Mouse (Mus musculus): ENCODE measurements around the gene Hyal1. TPM values are rescaled to one million over a fixed set of nuclear protein-coding genes. Genes with fewer than 3 reads are reported as not detected.
"Not testable (repeated sequence)": the region's sequence is repeated elsewhere in the genome, so short reads cannot be mapped to it uniquely, and the experiment has no call there.

The Hyal1 gene
- polyA plus RNA-seq, 1 experiment: 5.6 TPM

GRCm38 (mm10) chr9:107551117-107551889 is 25.4 kb upstream of the Hyal1 start, which contains the start of gene Rassf1:
TSS of gene Rassf1 (plus strand) at chr9:107551555.
- DNase-seq (ENCODE audit: low read depth): peak; percentile 44
- TF ChIP-seq CTCF (IDR thresholded peaks at IDR 0.05; ENCODE audit: borderline replicate concordance, extremely low read depth, insufficient read depth, insufficient read length) (no peak), POLR2A (IDR thresholded peaks at IDR 0.05; ENCODE audit: borderline replicate concordance, extremely low read depth, insufficient read depth, insufficient read length, poor library complexity, severe bottlenecking) (0 out of 2 replicates have a peak, but pooled peaks have one; percentile 16)

DNA sequence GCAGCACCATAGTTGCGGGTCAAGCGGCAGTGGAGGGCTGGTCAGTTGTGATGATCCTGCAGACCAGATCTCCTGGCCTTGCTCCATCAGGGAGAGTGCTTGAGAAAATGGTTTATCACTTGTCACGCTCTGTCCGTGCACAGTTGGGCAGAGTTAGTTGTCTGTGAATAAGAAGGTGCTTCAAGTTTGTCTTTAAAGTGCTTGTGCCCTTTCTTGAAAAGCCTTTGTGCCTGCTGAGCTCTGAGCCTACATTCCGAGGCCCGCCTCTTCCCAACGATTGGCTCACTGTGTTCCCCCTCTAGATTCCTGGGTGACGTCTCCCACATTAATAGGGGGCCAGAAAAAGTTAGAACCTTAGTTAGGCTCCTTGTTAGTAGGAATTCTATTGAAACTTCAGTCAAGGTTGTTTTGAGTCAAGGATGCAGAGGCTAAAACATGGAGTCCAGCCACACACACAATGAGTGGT is 24.8 kb upstream of the Hyal1 start:
- TF ChIP-seq POLR2A (IDR thresholded peaks at IDR 0.05; ENCODE audit: borderline replicate concordance, extremely low read depth, insufficient read depth, insufficient read length, poor library complexity, severe bottlenecking) (no peak), CTCF (IDR thresholded peaks at IDR 0.05; ENCODE audit: borderline replicate concordance, extremely low read depth, insufficient read depth, insufficient read length) (no peak)
- no peak for DNase-seq (ENCODE audit: low read depth)

GRCm38 (mm10) chr9:107552690-107553393 is 23.9 kb upstream of the Hyal1 start:
- TF ChIP-seq POLR2A (IDR thresholded peaks at IDR 0.05; ENCODE audit: borderline replicate concordance, extremely low read depth, insufficient read depth, insufficient read length, poor library complexity, severe bottlenecking) (no peak), CTCF (IDR thresholded peaks at IDR 0.05; ENCODE audit: borderline replicate concordance, extremely low read depth, insufficient read depth, insufficient read length) (no peak)
- DNase-seq (ENCODE audit: low read depth): no peak

GRCm38 (mm10) chr9:107553541-107554318 is 23.0 kb upstream of the Hyal1 start:
- TF ChIP-seq POLR2A (IDR thresholded peaks at IDR 0.05; ENCODE audit: borderline replicate concordance, extremely low read depth, insufficient read depth, insufficient read length, poor library complexity, severe bottlenecking) (no peak), CTCF (IDR thresholded peaks at IDR 0.05; ENCODE audit: borderline replicate concordance, extremely low read depth, insufficient read depth, insufficient read length) (no peak)
- DNase-seq (ENCODE audit: low read depth): no peak

- peak; percentile 99 for DNase-seq (ENCODE audit: low read depth)
- no peak for TF ChIP-seq CTCF (IDR thresholded peaks at IDR 0.05; ENCODE audit: borderline replicate concordance, extremely low read depth, insufficient read depth, insufficient read length)
- TF ChIP-seq POLR2A (IDR thresholded peaks at IDR 0.05; ENCODE audit: borderline replicate concordance, extremely low read depth, insufficient read depth, insufficient read length, poor library complexity, severe bottlenecking): peak; percentile 71; the same call in 1 of the 2 replicates
Measured at GRCm38 (mm10) chr9:107554319-107554825, 22.4 kb upstream of the Hyal1 start.

- DNase-seq (ENCODE audit: low read depth): peak; percentile 56
- TF ChIP-seq CTCF (IDR thresholded peaks at IDR 0.05; ENCODE audit: borderline replicate concordance, extremely low read depth, insufficient read depth, insufficient read length) (no peak), POLR2A (IDR thresholded peaks at IDR 0.05; ENCODE audit: borderline replicate concordance, extremely low read depth, insufficient read depth, insufficient read length, poor library complexity, severe bottlenecking) (no peak)
Measured at GRCm38 (mm10) chr9:107555031-107555457, 21.7 kb upstream of the Hyal1 start.

DNA sequence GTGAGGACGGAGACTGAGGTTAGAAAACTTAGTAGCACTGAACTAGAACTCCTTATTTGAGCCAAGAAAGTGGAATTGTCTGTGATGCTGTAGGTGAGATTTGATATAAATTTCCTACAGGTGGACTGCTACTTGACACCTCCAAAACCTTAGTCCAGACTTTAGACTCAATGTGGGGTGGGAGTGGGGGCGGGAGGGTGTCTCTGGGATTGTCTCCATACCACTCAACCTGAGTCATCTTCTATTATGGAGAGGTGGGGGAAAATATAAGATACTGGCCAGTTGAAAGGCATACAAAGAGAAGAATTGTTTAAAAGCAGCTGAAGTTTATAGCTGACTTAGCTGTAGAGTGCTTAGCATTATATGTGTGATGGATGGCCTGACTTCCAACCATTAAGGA is 21.0 kb upstream of the Hyal1 start:
- DNase-seq (ENCODE audit: low read depth): no peak
- TF ChIP-seq CTCF (IDR thresholded peaks at IDR 0.05; ENCODE audit: borderline replicate concordance, extremely low read depth, insufficient read depth, insufficient read length): no peak
- no peak for TF ChIP-seq POLR2A (IDR thresholded peaks at IDR 0.05; ENCODE audit: borderline replicate concordance, extremely low read depth, insufficient read depth, insufficient read length, poor library complexity, severe bottlenecking)

DNA sequence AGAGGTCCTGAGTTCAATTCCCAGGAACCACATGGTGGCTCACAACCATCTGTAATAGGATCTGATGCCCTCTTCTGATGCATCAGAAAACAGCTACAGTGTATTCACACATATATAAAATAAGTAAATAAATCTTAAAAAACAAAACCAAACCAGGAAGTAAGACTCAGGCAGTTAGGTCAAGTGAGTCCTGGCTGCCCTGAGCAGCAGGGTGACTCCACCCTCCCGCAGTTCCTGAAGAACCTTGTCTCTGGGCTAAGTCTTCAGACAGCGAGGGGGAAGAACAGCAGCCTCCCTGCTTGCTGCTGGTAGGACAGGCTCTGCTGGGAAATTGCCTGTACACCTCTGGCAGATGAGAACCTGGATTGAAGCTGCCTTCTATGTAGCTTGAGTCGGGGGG is 20.4 kb upstream of the Hyal1 start:
- DNase-seq (ENCODE audit: low read depth): no peak
- no peak for TF ChIP-seq POLR2A (IDR thresholded peaks at IDR 0.05; ENCODE audit: borderline replicate concordance, extremely low read depth, insufficient read depth, insufficient read length, poor library complexity, severe bottlenecking)
- TF ChIP-seq CTCF (IDR thresholded peaks at IDR 0.05; ENCODE audit: borderline replicate concordance, extremely low read depth, insufficient read depth, insufficient read length): no peak

DNA sequence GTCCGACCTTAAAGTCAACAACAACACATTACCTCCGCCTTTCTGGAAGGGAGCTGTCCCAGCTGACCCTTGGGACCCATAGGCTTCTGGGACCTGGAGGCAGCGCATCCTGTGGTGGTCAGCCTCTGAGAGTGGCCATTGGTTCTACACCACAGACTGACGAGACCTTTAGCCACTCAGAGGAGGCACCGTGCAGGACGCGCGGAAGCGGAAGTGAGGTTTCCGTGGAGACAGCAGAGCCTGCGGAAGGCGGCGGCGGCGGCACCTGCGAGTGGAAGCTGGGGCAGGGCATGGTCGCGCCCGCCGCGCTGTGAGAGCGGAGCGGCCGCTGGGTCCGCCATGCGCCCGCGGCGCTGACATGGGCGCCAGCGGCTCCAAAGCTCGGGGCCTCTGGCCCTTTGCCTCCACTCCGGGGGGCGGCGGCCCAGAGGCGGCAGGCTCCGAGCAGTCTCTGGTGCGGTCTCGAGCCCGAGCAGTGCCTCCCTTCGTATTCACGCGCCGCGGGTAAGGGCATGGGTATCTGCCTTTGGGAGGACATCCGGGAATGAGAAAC is 13.6 kb upstream of the Hyal1 start, which contains the start of gene Tusc2:
Gene Tusc2 (plus strand): TSS at position 227 of the 553 bp plus-strand sequence.
- peak; percentile 97 for DNase-seq (ENCODE audit: low read depth)
- TF ChIP-seq CTCF (IDR thresholded peaks at IDR 0.05; ENCODE audit: borderline replicate concordance, extremely low read depth, insufficient read depth, insufficient read length): no peak
- peak; percentile 83 for TF ChIP-seq POLR2A (IDR thresholded peaks at IDR 0.05; ENCODE audit: borderline replicate concordance, extremely low read depth, insufficient read depth, insufficient read length, poor library complexity, severe bottlenecking)

- not testable (repeated sequence) for DNase-seq (ENCODE audit: low read depth)
- TF ChIP-seq CTCF (IDR thresholded peaks at IDR 0.05; ENCODE audit: borderline replicate concordance, extremely low read depth, insufficient read depth, insufficient read length): 0 out of 2 replicates have a peak, but pooled peaks have one; percentile 21
Measured at GRCm38 (mm10) chr9:107565556-107565955, 11.2 kb upstream of the Hyal1 start.
